Mouse (Mus musculus) hindbrain, embryonic 10.5 days (tissue): ENCODE data around the gene Cyth3. TPM values are rescaled to one million over a fixed set of nuclear protein-coding genes. Genes with fewer than 3 reads are reported as not detected.

ENCODE experiments used
- DNase-seq: peaks from one replicate; pipeline ENCODE4 v3.0.0-alpha.2; 2017; ENCODE audit warnings: low spot score
- H3K27ac ChIP-seq: fragments of 300-500 bp; sonication (generic); 2 replicates; pipeline ENCODE4 v1.5.1; 2016; ENCODE audit warnings: mild to moderate bottlenecking, moderate library complexity
- H3K27me3 ChIP-seq: fragments of 300-500 bp; sonication (generic); 2 replicates; pipeline ENCODE4 v1.6.1; 2016; ENCODE audit warnings: mild to moderate bottlenecking; ENCODE audit not compliant: poor library complexity, insufficient read depth, severe bottlenecking
- H3K36me3 ChIP-seq: fragments of 300-500 bp; sonication (generic); 2 replicates; pipeline ENCODE4 v1.6.1; 2016; ENCODE audit warnings: mild to moderate bottlenecking, moderate library complexity
- H3K4me1 ChIP-seq: fragments of 300-500 bp; sonication (generic); replicated peaks from 2 replicates; pipeline ENCODE4 v1.6.1; 2016; ENCODE audit warnings: mild to moderate bottlenecking
- H3K4me3 ChIP-seq: fragments of 300-500 bp; sonication (generic); 2 replicates; pipeline ENCODE4 v1.5.1; 2016; ENCODE audit warnings: mild to moderate bottlenecking, moderate library complexity
- H3K9me3 ChIP-seq: fragments of 300-500 bp; sonication (generic); 2 replicates; pipeline ENCODE4 v1.6.1; 2016; ENCODE audit warnings: mild to moderate bottlenecking, moderate library complexity
- WGBS: fragments of 180-500 bp; shearing (Covaris S2); methylation state at CpG from one replicate; pipeline ENCODE4 v1.1.7; 2016; 5-methylcytosine and 5-hydroxymethylcytosine counted together
- polyA plus RNA-seq: library from polyadenylated mRNA; unstranded; fragments of >200 nt; fragmentation: Nextera tagmentation; extraction: Ambion mirVana; gene quantifications from 2 replicates; pipeline ENCODE4 v1.2.1, GENCODE M21; 2016

The Cyth3 gene
- polyA plus RNA-seq, 1 experiment from 2014 or later: 36.4 TPM

DNA sequence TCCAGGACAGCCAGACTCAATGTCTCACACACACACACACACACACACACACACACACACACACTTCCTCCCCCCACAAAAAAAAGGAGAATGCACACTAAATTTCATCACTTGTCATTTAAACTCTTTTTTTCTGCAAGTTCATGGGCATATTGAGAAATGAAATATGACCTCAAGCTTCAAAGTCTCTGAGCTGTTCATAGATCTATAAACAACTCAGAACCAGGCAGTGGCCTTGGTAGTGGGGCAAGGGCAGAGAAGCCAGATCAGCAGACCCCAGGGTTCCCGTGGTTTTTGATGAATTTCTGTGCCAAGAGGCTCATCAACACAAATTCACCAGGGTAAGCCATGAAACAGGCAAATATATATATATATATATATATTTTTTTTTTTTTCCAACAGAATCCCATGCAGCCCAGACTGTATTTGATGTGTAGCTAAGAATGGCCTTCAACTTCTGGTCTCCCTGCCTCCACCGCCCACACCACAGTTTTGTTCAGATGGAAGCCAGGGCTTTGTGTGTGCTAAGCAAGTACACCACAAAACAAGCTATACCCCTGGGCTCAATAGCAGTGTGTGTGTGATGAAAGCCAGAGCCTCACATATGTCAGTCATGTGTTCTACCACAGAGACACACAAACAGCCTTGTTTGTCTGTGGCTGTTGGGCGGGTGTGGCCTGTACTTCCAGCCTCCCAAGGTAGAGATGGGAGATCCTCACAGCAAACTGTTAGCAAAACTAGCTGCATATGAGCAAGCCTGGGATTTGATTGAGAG is 27.8 kb upstream of the Cyth3 start:
- no peaks in the 10 kb centered on the region for H3K9me3 ChIP-seq
- no peak overlapping the region for H3K4me3 ChIP-seq
- H3K27me3 ChIP-seq: no peaks in the 10 kb centered on the region
- WGBS: 79% methylated on average over 3 of the region's 3 CpGs
- H3K36me3 ChIP-seq: no peaks in the 10 kb centered on the region
- H3K4me1 ChIP-seq: peaks cover under 1% of the 10 kb centered on the region
- no peak overlapping the region for H3K27ac ChIP-seq
- no peak for DNase-seq

DNA sequence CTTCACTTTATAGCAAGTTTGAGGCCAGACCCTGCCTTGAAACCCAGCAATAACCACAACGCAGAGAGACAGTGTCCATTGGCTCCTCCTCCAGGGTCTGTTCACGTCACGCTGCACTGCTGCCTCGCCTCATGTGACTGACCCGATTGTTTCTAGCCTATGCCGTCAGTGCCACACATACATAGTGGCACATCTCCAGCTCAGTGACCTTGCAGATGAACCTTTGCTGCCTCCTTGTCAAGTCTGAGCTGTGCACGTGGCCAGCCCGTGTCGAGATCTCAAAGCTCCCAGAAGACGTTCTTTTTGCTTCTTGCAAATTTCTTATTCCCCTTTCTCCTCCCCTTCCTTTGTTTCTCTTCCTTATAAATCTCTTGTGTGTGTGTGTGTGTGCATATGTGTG is 20.2 kb upstream of the Cyth3 start:
- WGBS: 83% methylated on average over 10 of the region's 10 CpGs
- Histone ChIP-seq H3K4me1 (peaks cover 3% of the 10 kb centered on the region; the same call in 1 of the 2 replicates), H3K9me3 (no peaks in the 10 kb centered on the region), H3K36me3 (no peaks in the 10 kb centered on the region), H3K27me3 (no peaks in the 10 kb centered on the region), H3K4me3 (no peak overlapping the region), H3K27ac (no peak overlapping the region)
- no peak for DNase-seq

DNA sequence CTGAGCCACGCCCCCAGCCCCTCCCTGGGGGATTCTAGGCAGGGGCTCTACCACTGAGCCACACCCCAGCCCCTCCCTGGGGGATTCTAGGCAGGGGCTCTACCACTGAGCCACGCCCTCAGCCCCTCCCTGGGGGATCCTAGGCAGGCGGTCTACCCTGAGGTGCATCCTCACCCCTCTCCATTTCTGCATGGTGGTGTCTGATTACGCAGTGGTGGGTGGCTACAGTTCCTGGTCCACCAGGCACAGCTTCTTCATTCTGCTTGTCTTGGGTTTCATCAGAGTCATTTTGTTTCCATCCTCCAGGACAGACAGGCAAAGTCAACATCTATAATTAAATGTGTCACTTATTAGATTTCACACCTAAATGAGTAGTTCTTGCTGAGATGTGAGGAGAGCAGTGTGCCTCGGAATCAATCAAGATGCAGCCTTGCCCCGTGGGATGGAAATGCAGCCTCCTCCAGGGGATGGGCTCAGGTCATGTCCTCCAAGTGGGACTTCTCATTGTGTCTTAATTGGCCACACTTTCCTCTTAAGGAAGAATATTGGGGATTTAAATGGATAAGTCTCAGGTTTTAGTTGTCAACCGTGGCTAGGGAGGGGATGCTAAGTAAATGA is 18.0 kb upstream of the Cyth3 start:
- no peaks in the 10 kb centered on the region for H3K27me3 ChIP-seq
- H3K36me3 ChIP-seq: no peaks in the 10 kb centered on the region
- WGBS: 75% methylated on average over 7 of the region's 7 CpGs
- no peaks in the 10 kb centered on the region for H3K9me3 ChIP-seq
- DNase-seq: no peak
- H3K4me3 ChIP-seq: no peak overlapping the region
- H3K4me1 ChIP-seq: peaks cover 3% of the 10 kb centered on the region; the same call in 1 of the 2 replicates
- no peak overlapping the region for H3K27ac ChIP-seq

DNA sequence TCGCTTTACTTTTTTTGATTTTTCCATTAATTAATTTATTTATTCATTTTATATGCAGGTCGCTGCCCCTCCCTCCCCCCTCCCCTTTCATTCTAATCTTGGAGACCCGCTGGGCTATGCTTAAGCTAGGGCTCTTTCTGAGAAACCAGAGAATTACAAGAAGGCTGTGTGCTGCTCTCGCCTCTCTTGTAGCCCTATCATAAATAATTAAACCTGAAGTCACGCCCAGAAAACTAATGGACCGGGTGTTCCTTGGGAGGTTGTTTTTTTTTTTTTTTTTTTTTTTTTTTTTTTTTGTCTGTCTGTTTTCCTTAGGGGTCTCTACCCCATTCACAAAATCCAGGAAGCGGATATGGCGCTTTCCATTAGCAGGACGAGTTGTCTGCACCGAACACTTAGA is 15.5 kb upstream of the Cyth3 start:
- Histone ChIP-seq H3K36me3 (no peaks in the 10 kb centered on the region), H3K4me3 (no peak overlapping the region), H3K4me1 (peaks cover 3% of the 10 kb centered on the region; the same call in 1 of the 2 replicates), H3K27me3 (no peaks in the 10 kb centered on the region), H3K27ac (no peak overlapping the region), H3K9me3 (no peaks in the 10 kb centered on the region)
- no peak for DNase-seq
- WGBS: 88% methylated on average over 10 of the region's 10 CpGs

DNA sequence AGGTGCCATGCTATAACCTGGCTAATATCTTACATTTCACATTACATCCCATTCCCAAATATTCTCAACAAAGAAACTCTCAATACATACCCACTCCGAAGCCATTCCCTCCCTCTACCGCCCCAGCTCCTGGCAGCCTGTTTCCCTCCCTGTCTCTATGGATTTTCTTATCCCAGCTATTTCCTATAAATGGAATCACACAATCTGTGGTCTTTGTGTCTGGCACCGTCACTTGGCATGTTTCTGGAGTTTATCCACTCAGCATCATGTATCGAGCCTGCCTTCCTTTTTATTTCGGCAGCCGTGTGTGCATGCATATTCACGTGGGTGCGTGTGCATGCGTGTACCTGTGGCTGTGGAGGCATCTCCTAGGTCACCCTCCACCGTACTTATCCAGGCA is 14.1 kb upstream of the Cyth3 start:
- Histone ChIP-seq H3K4me1 (peaks cover 5% of the 10 kb centered on the region), H3K27me3 (no peaks in the 10 kb centered on the region), H3K36me3 (no peaks in the 10 kb centered on the region), H3K27ac (no peak overlapping the region), H3K4me3 (no peak overlapping the region), H3K9me3 (no peaks in the 10 kb centered on the region)
- 95% methylated on average over 10 of the region's 10 CpGs for WGBS
- DNase-seq: no peak

DNA sequence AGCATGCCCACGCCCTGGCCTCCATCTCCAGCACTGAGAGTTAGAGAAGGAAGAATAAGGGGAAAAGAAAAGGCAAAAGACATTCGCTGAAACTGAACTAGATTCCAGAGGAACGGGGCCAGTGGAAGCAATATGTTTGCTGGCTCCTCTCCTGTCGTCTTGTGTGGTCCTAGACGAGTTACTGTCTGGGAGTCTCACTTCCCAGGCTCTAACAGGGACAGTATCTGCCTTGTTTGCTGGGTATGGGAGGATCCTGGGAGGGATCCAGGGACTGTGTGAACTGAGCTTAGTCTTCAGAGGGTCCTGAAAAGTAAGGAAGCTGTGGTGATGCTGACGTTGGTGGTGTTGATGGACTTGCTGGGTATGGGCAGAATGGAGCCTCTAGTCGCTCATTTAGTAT is 10.3 kb upstream of the Cyth3 start:
- DNase-seq: no peak
- Histone ChIP-seq H3K27me3 (no peaks in the 10 kb centered on the region), H3K27ac (no peak overlapping the region), H3K36me3 (no peaks in the 10 kb centered on the region), H3K9me3 (no peaks in the 10 kb centered on the region), H3K4me1 (peaks cover 5% of the 10 kb centered on the region; the same call in 1 of the 2 replicates), H3K4me3 (no peak overlapping the region)
- 80% methylated on average over 7 of the region's 7 CpGs for WGBS

DNA sequence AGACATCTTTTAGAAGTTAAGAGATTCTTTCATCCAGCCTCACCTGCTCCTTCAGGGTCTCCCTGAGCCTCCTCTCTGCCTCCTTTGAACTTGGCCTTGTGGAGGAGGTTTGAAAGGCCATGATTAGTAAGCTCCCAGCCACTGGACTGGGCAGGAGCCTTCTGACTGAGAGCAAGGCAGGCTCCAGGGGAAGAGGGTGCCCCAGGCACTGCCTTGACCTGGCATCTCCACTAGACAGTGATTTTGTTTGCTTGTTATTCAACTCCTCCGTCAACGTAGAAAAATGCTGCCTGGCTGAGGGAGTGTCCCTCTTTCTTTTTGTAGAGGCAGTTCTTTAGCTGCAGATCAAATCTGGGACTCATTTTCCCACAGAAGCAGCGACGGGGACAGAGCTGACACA is 9.0 kb upstream of the Cyth3 start:
- Histone ChIP-seq H3K27me3 (no peaks in the 10 kb centered on the region), H3K4me3 (no peak overlapping the region), H3K36me3 (no peaks in the 10 kb centered on the region), H3K27ac (no peak overlapping the region), H3K4me1 (peaks cover 5% of the 10 kb centered on the region), H3K9me3 (no peaks in the 10 kb centered on the region)
- no peak for DNase-seq
- WGBS: 70% methylated on average over 4 of the region's 4 CpGs

DNA sequence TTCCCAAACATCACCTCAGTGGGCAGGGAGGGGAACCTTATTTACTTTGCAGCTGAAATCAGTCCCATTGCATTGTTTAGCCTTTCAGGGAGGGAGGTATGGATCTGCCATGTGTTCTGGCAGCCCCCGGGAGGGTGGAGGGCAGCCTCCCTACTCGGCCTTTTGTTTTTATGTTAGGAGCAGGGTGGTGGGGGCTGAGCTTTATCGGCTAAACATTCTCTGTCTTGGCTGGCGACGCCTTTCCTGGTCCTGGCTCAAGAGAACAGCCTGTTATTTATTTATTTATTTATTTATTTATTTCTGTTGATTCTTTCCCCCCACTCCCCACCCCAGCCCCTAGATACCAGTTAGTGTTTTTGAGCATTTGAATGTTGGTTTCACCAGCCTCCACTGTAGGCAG is 7.7 kb upstream of the Cyth3 start:
- no peak for DNase-seq
- Histone ChIP-seq H3K4me1 (peaks cover 5% of the 10 kb centered on the region), H3K4me3 (no peak overlapping the region), H3K36me3 (no peaks in the 10 kb centered on the region), H3K9me3 (no peaks in the 10 kb centered on the region), H3K27me3 (no peaks in the 10 kb centered on the region), H3K27ac (no peak overlapping the region)
- 84% methylated on average over 5 of the region's 5 CpGs for WGBS

DNA sequence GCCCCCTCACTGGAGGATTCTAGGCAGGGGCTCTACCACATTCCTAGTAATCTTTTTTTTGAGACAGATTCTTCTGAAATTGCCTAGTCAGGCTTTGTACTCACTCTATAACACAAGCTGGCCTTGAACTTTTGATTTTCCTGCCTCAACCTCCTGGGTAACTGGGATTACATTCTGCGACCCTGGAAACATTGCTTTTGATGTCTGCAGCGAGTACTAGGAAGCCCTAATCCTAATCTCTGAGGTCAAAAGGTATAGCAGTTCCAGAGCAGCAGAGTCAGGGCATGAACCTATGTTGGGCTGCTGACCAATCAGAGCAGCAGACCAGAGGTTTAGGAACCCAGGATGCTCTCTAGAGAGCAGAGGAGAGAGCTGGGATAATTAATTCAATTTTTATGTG is 6.9 kb upstream of the Cyth3 start:
- Histone ChIP-seq H3K4me3 (no peak overlapping the region), H3K9me3 (no peaks in the 10 kb centered on the region), H3K27me3 (no peaks in the 10 kb centered on the region), H3K4me1 (peaks cover 5% of the 10 kb centered on the region), H3K27ac (no peak overlapping the region), H3K36me3 (no peaks in the 10 kb centered on the region)
- WGBS: 88% methylated on average over 2 of the region's 2 CpGs
- DNase-seq: no peak

DNA sequence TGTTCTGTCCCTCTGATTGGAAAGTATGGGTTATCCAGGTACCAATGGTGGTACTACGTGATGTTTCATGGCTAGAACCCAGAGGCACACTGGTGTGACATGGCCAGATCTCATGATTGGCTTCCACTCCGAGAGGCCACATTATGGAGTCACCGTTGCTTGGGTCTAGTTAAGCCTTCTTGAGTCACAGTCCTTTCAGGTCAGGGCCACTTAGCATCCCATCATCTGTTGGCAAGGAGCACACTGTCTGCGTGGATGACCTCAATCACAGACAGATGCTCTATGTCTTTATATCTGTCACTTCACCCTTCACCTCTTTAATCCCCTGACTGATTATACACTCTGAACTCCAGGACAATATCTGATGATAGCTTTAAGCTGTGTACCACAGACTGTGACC is 6.1 kb upstream of the Cyth3 start:
- Histone ChIP-seq H3K36me3 (no peaks in the 10 kb centered on the region), H3K9me3 (no peaks in the 10 kb centered on the region), H3K27ac (no peak overlapping the region), H3K4me1 (peaks cover 5% of the 10 kb centered on the region), H3K4me3 (no peak overlapping the region), H3K27me3 (no peaks in the 10 kb centered on the region)
- no peak for DNase-seq
- 90% methylated on average over 4 of the region's 4 CpGs for WGBS

DNA sequence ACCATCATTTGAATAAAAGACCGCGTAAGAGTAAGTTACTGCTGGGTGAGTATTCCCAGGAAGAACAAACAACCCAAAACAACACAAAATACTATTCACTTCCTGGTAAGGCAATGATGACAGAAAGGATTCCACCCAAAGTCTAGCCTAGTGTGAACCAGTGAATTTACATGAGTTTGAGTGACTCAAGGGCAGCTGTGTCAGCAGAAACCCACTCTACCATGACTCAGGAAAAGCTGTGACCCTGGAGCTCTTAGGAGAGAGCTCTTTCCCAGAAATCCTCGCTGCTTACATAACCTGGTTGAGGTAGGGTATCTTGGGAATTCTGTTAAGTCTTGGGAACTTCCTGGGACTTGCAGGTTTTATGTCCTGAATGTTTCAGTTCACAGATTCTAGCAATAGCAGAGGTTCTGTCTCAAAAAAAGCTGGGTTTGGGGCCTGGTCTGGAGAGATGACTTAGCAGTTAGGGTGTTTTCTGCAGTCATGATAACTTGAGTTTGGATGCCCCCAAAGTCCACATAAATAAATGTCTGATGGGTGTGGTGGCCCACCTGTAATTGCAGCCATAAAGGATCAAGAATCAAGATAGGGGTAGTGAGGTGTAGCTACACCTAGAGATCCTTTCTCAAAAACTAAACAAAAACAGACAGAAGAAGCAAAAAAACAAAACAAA is 5.5 kb upstream of the Cyth3 start:
- Histone ChIP-seq H3K4me3 (no peak overlapping the region), H3K27me3 (no peaks in the 10 kb centered on the region), H3K27ac (no peak overlapping the region), H3K9me3 (no peaks in the 10 kb centered on the region), H3K36me3 (no peaks in the 10 kb centered on the region), H3K4me1 (peaks cover 5% of the 10 kb centered on the region)
- WGBS: 92% methylated on average over 3 of the region's 3 CpGs
- no peak for DNase-seq

DNA sequence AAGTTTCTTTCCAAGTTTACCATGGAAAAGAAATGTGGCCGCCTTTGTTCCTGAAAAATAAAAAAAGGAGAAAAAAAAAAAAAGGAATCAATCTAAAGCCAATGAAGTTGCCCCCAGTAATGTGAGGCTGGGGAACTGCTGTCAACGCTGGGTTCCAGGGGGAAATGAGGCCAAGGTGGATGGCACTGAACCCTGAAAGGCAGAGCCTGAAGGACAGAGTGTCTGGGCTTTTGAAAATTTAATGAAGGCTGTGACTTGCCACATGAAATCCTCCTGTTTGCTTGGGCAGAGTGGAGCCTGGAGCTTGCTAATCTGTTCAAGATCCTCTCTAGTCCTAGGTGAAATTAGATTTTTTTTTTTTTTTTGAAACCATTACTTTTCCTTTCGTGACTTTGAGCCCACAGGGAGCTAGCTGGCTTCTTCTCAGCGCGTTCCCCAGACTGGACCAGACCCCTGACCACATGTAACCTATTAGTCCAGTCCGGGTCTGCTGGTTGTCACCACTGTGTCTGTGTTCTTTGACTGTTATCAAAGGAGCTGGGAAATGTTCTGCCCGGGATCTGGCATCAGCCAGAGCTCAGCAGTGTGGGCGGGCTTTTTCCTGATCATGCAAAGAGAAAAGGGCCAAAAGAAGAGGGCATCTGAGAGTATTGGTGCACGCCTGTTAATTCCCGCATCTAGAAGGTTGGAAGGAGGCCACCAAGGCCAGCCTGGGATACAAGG is 4.6 kb upstream of the Cyth3 start:
- 57% methylated on average over 10 of the region's 10 CpGs for WGBS
- DNase-seq: peak; percentile 29
- Histone ChIP-seq H3K4me1 (peaks cover 10% of the 10 kb centered on the region), H3K27me3 (no peaks in the 10 kb centered on the region), H3K36me3 (no peaks in the 10 kb centered on the region), H3K4me3 (no peak overlapping the region), H3K27ac (no peak overlapping the region), H3K9me3 (no peaks in the 10 kb centered on the region)

DNA sequence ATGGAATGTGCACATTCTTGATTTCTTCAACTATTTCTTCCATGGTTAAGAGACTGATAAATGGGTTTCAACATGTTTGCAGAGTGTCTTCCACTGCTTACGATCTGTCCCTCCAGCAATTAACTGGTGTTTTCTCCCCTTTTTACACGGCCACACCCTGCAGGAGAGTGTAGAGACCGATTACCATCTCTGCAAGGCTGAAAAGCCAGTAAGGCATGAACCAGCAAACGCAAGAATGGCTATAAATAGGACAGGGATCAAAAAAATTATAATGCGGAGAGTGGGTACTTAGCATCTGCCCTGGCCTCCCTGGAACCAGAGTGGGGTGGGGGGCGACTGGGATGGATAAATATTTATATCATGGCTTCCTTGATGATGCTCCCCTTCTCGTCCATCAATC is 3.7 kb upstream of the Cyth3 start:
- 72% methylated on average over 7 of the region's 7 CpGs for WGBS
- no peak for DNase-seq
- no peaks in the 10 kb centered on the region for H3K9me3 ChIP-seq
- H3K4me1 ChIP-seq: peaks cover 14% of the 10 kb centered on the region
- H3K4me3 ChIP-seq: no peak overlapping the region
- no peaks in the 10 kb centered on the region for H3K36me3 ChIP-seq
- no peaks in the 10 kb centered on the region for H3K27me3 ChIP-seq
- H3K27ac ChIP-seq: no peak overlapping the region
